Mouse (Mus musculus): ENCODE results near the gene Olfr13. TPM values are rescaled to one million over a fixed set of nuclear protein-coding genes. Genes with fewer than 3 reads are reported as not detected.
"Not testable (repeated sequence)": the region's sequence is repeated elsewhere in the genome, so short reads cannot be mapped to it uniquely, and the experiment has no call there.

Gene Olfr13
- total RNA-seq (2014; fragmentation: Nextera tagmentation) (not detected in 2 replicates), total RNA-seq (2017) (0.22 TPM in 1 of 2 replicates, not detected in the other), polyA plus RNA-seq (2012) (not detected in 2 replicates)

DNA sequence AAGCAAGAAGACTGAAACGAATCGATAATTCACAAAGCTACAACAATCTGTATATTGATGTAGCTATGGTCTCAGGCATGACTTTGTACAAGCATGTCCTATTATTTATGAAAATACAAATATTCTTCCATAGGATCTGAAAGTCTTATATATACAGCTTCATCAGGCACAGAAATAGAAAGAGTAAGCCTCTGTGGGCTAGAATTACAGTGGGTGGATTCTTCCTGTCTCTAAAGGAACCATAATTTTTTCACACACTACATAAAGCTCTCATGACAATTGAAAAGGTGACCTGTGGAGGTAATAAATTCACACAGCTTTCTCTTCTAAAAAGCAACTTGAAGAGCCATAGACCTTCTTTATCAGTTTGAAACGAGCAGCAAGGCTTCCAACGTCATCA is at the start of gene Olfr13:
Gene Olfr13, plus strand, starts transcription at position 301 of the 400 bp plus-strand sequence.
- Histone ChIP-seq H3K4me3 (ENCODE audit: low read depth, low read length) (no peak within 1 kb of the TSS), H3K4me1 (ENCODE audit: insufficient read depth, low read depth, low read length) (no peaks in the 10 kb centered on the region), H3K36me3 (replicated peaks) (no peaks in the 10 kb centered on the region), H3K9me3 (replicated peaks) (no peaks in the 10 kb centered on the region), H3K27me3 (ENCODE audit: insufficient read depth, low read length) (no peaks in the 10 kb centered on the region)
- no peak for TF ChIP-seq TAL1 (conservative IDR thresholded peaks at IDR 0.05; ENCODE audit: low read depth, low read length)
- TF ChIP-seq GATA1 (IDR thresholded peaks at IDR 0.05; ENCODE audit: borderline replicate concordance, low read length): no peak
- no peak for TF ChIP-seq GATA2 (IDR thresholded peaks at IDR 0.05; ENCODE audit: borderline replicate concordance, low read depth, low read length)
- DNase-seq (ENCODE audit: low spot score): no peak
- no peak for ATAC-seq (ENCODE audit: extremely low read depth, insufficient number of reproducible peaks, low FRiP score, poor library complexity, severe bottlenecking)

DNA sequence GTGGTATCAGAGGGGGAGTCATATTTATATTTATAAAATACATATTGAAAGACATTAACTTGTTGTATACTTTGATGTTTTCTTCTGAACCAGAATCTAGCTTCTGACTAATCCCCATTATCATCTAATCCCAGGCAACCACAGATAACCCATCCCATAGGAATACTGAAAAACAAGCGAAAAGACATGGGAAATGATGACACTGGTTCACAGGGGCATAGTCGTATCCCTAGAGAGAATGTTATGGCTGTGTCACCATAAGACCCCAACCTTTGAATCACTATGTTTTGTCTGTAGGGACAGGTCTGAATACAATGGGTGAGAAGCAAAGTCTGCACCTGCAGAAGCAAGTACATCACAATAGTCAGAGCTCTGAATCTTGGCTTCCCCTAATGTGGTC is 25.7 kb upstream of the Olfr13 start, which contains the start of gene Olfr237-ps1:
Gene Olfr237-ps1, plus strand, starts transcription at position 301 of the 400 bp plus-strand sequence.
- not testable (repeated sequence) for ATAC-seq (ENCODE audit: extremely low read depth, insufficient number of reproducible peaks, low FRiP score, poor library complexity, severe bottlenecking); H3K4me1 ChIP-seq (ENCODE audit: insufficient read depth, low read depth, low read length)

GRCm38 (mm10) chr6:43159502-43159901 is 12.4 kb upstream of the Olfr13 start:
- H3K4me1 ChIP-seq (ENCODE audit: insufficient read depth, low read depth, low read length): no peaks in the 10 kb centered on the region
- DNase-seq (ENCODE audit: low spot score) (no peak), ATAC-seq (ENCODE audit: extremely low read depth, insufficient number of reproducible peaks, low FRiP score, poor library complexity, severe bottlenecking) (no peak)
- H3K4me3 ChIP-seq (ENCODE audit: low read depth, low read length): no peak overlapping the region
- no peaks in the 10 kb centered on the region for H3K27me3 ChIP-seq (ENCODE audit: insufficient read depth, low read length)
- H3K36me3 ChIP-seq (replicated peaks): no peaks in the 10 kb centered on the region
- no peak for TF ChIP-seq GATA2 (IDR thresholded peaks at IDR 0.05; ENCODE audit: borderline replicate concordance, low read depth, low read length)
- TF ChIP-seq POLR2AphosphoS5 (IDR thresholded peaks at IDR 0.05; ENCODE audit: insufficient replicate concordance, low read depth, low read length): no peak
- TF ChIP-seq CTCF (IDR thresholded peaks at IDR 0.05; ENCODE audit: low read depth, low read length): no peak
- no peaks in the 10 kb centered on the region for H3K9me3 ChIP-seq (replicated peaks)

More for the DNA sequence above, 25.7 kb upstream of the Olfr13 start, which contains the start of gene Olfr237-ps1:
- not testable (repeated sequence) for H3K4me3 ChIP-seq (ENCODE audit: low read depth, low read length); H3K9me3 ChIP-seq (replicated peaks); DNase-seq (ENCODE audit: low spot score); H3K27me3 ChIP-seq (ENCODE audit: insufficient read depth, low read length); H3K36me3 ChIP-seq (replicated peaks)

DNA sequence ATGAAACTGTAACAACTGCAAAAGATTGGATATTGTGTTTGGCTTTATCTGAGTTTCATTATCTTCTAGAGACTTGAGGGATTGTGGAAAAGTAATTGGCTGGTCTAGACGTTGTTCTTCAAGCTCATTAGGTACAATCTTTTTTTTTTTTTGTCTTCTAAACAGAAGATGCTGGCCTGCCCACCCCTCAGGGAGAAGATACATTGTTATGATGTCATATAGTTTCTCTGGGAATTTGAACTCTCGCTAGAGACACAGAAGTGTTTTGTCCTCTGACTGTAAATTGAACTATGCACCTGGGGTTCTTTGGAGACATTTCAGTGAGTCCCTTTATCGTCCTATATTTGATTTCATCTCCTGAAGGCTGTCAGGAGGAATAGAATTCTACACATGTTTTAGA is 9.0 kb upstream of the Olfr13 start, which contains the start of gene Olfr437:
Gene Olfr437, plus strand, starts transcription at position 301 of the 400 bp plus-strand sequence.
- H3K4me1 ChIP-seq (ENCODE audit: insufficient read depth, low read depth, low read length): no peaks in the 10 kb centered on the region
- ATAC-seq (ENCODE audit: extremely low read depth, insufficient number of reproducible peaks, low FRiP score, poor library complexity, severe bottlenecking) (no peak), DNase-seq (ENCODE audit: low spot score) (no peak)
- no peak within 1 kb of the TSS for H3K4me3 ChIP-seq (ENCODE audit: low read depth, low read length)
- H3K27me3 ChIP-seq (ENCODE audit: insufficient read depth, low read length): no peaks in the 10 kb centered on the region
- H3K36me3 ChIP-seq (replicated peaks): no peaks in the 10 kb centered on the region
- TF ChIP-seq GATA2 (IDR thresholded peaks at IDR 0.05; ENCODE audit: borderline replicate concordance, low read depth, low read length): no peak
- no peak for TF ChIP-seq TAL1 (conservative IDR thresholded peaks at IDR 0.05; ENCODE audit: low read depth, low read length)
- no peak for TF ChIP-seq CTCF (IDR thresholded peaks at IDR 0.05; ENCODE audit: low read depth, low read length)
- TF ChIP-seq GATA1 (IDR thresholded peaks at IDR 0.05; ENCODE audit: borderline replicate concordance, low read length): no peak
- TF ChIP-seq POLR2AphosphoS5 (IDR thresholded peaks at IDR 0.05; ENCODE audit: insufficient replicate concordance, low read depth, low read length): no peak
- no peaks in the 10 kb centered on the region for H3K9me3 ChIP-seq (replicated peaks)

DNA sequence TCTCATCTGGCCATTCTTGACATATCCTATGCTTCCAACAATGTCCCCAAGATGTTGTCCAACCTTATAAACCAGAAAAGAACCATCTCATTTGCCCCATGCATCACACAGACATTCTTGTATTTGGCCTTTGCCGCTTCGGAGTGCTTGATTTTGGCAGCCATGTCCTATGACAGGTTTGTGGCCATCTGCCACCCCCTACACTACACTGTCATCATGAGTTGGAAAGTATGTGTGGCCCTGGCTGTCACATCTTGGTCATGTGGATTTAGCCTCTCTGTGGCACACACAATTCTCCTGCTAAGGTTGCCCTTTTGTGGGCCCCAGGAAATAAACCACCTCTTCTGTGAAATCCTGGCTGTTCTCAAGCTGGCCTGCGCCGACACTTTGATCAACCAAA is 4.7 kb upstream of the Olfr13 start:
- DNase-seq (ENCODE audit: low spot score) (no peak), ATAC-seq (ENCODE audit: extremely low read depth, insufficient number of reproducible peaks, low FRiP score, poor library complexity, severe bottlenecking) (no peak)
- Histone ChIP-seq H3K9me3 (replicated peaks) (no peaks in the 10 kb centered on the region), H3K4me1 (ENCODE audit: insufficient read depth, low read depth, low read length) (no peaks in the 10 kb centered on the region), H3K27me3 (ENCODE audit: insufficient read depth, low read length) (no peaks in the 10 kb centered on the region), H3K4me3 (ENCODE audit: low read depth, low read length) (no peak overlapping the region), H3K36me3 (replicated peaks) (no peaks in the 10 kb centered on the region)
- TF ChIP-seq GATA2 (IDR thresholded peaks at IDR 0.05; ENCODE audit: borderline replicate concordance, low read depth, low read length) (no peak), POLR2AphosphoS5 (IDR thresholded peaks at IDR 0.05; ENCODE audit: insufficient replicate concordance, low read depth, low read length) (no peak), GATA1 (IDR thresholded peaks at IDR 0.05; ENCODE audit: borderline replicate concordance, low read length) (no peak), TAL1 (conservative IDR thresholded peaks at IDR 0.05; ENCODE audit: low read depth, low read length) (no peak), CTCF (IDR thresholded peaks at IDR 0.05; ENCODE audit: low read depth, low read length) (no peak)

GRCm38 (mm10) chr6:43178129-43178528 is 6.2 kb downstream of the Olfr13 start:
- no peak for TF ChIP-seq GATA1 (IDR thresholded peaks at IDR 0.05; ENCODE audit: borderline replicate concordance, low read length)
- no peak for TF ChIP-seq TAL1 (conservative IDR thresholded peaks at IDR 0.05; ENCODE audit: low read depth, low read length)
- no peak for TF ChIP-seq CTCF (IDR thresholded peaks at IDR 0.05; ENCODE audit: low read depth, low read length)
- no peak for TF ChIP-seq GATA2 (IDR thresholded peaks at IDR 0.05; ENCODE audit: borderline replicate concordance, low read depth, low read length)
- no peak for TF ChIP-seq POLR2AphosphoS5 (IDR thresholded peaks at IDR 0.05; ENCODE audit: insufficient replicate concordance, low read depth, low read length)
- H3K36me3 ChIP-seq (replicated peaks): no peaks in the 10 kb centered on the region
- no peaks in the 10 kb centered on the region for H3K4me1 ChIP-seq (ENCODE audit: insufficient read depth, low read depth, low read length)
- H3K4me3 ChIP-seq (ENCODE audit: low read depth, low read length): no peak overlapping the region
- ATAC-seq (ENCODE audit: extremely low read depth, insufficient number of reproducible peaks, low FRiP score, poor library complexity, severe bottlenecking) (no peak), DNase-seq (ENCODE audit: low spot score) (no peak)
- H3K27me3 ChIP-seq (ENCODE audit: insufficient read depth, low read length): 0 out of 2 replicates have a peak, but pooled peaks cover 2% of the 10 kb centered on the region
- no peaks in the 10 kb centered on the region for H3K9me3 ChIP-seq (replicated peaks)
